Mouse (Mus musculus): ENCODE data around the gene Oas1d. TPM values are rescaled to one million over a fixed set of nuclear protein-coding genes. Genes with fewer than 3 reads are reported as not detected.
"Not testable (repeated sequence)": the region's sequence is repeated elsewhere in the genome, so short reads cannot be mapped to it uniquely, and the experiment has no call there.

Gene Oas1d
- total RNA-seq (2014; fragmentation: Nextera tagmentation) (not detected in 2 replicates), total RNA-seq (2017) (not detected in 2 replicates)

GRCm38 (mm10) chr5:120914204-120914603 lies at the start of gene Oas1d:
Oas1d (plus strand) TSS chr5:120914536.
- ATAC-seq (replicated peaks; ENCODE audit: low FRiP score, low TSS enrichment, poor library complexity, severe bottlenecking): not testable (repeated sequence)

DNA sequence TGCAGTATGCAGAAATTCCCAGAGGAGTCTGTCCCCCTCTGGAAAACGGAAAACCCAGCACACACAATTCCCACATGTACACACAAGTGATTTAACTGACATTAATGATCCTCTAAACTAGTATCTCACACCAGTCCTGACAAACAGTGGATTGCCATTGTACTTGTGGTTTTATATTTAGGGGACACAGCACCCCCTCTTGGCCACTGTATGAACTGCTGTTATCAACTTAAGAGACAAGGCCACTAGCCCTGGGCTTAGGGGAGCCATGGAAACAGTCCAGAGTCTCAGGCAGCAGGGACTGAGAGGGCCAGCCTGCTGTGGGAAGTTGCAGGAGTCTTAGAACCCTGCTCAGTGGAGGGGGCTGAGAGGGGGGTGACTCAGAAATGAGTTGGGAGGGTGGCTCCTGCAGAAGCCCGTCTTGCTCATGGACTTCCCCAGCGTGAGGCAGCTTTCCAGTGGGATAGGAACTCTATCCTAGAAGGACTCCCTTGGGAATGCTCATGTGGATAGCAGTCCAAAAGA lies 48.9 kb upstream of the Oas1d start:
- ATAC-seq (replicated peaks; ENCODE audit: low FRiP score, low TSS enrichment, poor library complexity, severe bottlenecking): peak; percentile 70; the same call in 1 of the 2 replicates

DNA sequence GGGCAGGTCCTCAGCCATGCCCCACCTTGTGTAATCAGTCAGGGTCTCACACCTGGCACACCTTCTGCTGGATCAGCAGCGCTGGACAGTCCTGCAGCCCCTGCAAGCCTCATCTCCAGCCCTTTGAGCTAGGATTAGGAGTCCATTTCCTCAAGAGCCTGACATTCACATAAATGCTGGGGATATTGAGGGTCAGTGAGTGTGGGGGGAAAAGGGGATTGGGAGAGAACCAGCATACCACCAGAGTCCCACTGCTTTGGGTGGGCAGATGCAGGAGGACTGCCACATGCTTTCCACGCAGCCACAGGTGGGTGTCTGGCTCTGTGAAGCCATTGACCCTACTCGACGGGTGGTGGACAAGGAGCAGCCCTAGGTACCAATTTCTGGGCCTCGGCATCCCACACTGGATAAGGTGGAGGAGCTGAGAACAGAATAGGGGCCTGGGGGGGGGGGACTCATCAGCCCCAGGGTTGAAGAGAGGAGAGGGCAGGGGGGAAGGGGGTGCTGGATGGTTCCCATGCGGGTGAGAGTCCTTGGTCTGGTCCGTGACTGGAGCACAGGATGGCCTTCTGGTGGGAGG lies 44.8 kb upstream of the Oas1d start:
- ATAC-seq (replicated peaks; ENCODE audit: low FRiP score, low TSS enrichment, poor library complexity, severe bottlenecking): no peak

- no peak for ATAC-seq (replicated peaks; ENCODE audit: low FRiP score, low TSS enrichment, poor library complexity, severe bottlenecking)
These were observed 44.3 kb upstream of the Oas1d start for GRCm38 (mm10) chr5:120870081-120870480.

DNA sequence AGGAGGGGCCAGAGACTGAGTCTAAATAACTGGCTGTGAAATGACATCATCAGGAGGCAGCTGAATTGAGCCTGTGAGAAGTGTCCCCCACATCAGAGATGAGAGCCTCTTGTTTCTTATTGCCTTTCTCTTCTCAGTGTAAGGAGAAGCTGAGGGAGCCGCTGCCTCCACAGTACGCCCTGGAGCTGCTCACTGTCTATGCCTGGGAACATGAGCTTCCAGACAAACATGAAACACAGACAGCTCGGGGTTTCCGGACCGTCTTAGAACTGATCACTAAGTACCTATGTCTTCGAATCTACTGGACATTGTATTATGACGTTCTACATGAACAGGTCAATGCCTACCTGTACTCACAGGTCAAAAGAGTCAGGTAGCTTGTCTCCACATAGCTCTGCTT lies 43.6 kb upstream of the Oas1d start:
- ATAC-seq (replicated peaks; ENCODE audit: low FRiP score, low TSS enrichment, poor library complexity, severe bottlenecking): no peak

DNA sequence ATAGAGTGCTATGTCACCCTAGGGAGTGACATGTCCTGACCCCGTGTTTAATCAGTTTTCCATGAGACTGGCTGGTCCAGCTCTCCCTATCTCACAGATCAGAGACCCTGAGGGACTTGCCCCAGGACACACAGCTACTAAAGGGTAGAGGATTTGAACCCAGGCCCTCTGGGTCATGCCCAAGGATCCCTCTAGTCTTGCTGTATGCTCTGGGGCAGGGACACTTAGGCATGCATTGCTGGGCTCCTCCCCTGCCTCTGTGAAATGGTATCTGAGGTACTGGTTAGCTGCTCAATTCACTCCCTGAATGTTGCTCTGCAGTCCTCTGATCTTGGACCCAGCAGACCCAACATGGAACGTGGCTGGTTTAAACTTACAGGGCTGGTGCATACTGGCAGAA lies 42.9 kb upstream of the Oas1d start:
- ATAC-seq (replicated peaks; ENCODE audit: low FRiP score, low TSS enrichment, poor library complexity, severe bottlenecking): no peak

DNA sequence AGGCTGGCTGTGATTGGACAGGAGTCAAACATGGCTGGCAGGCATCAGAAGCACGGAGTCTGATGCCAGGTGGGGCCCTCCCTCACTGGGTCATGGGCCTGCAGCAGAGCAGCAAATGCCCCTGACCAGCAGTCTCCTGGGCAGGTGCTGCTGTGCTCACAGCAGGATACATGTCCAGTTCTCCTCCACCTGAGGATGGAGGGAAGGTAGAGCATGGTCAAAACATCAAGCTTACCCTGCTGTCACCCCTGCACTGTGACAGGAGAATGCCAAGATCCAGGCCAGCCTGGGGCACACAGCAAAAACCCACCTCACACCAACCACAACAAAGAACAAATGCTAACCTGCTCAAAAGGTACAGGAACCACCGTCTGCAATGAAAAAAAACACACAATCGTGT lies 37.5 kb upstream of the Oas1d start:
- not testable (repeated sequence) for ATAC-seq (replicated peaks; ENCODE audit: low FRiP score, low TSS enrichment, poor library complexity, severe bottlenecking)

GRCm38 (mm10) chr5:120877407-120877806 lies 36.9 kb upstream of the Oas1d start:
- ATAC-seq (replicated peaks; ENCODE audit: low FRiP score, low TSS enrichment, poor library complexity, severe bottlenecking): not testable (repeated sequence)

- ATAC-seq (replicated peaks; ENCODE audit: low FRiP score, low TSS enrichment, poor library complexity, severe bottlenecking): not testable (repeated sequence)
These were observed 35.5 kb upstream of the Oas1d start for GRCm38 (mm10) chr5:120878803-120879202.

- ATAC-seq (replicated peaks; ENCODE audit: low FRiP score, low TSS enrichment, poor library complexity, severe bottlenecking): not testable (repeated sequence)
These were observed 32.7 kb upstream of the Oas1d start for GRCm38 (mm10) chr5:120881681-120882080.

DNA sequence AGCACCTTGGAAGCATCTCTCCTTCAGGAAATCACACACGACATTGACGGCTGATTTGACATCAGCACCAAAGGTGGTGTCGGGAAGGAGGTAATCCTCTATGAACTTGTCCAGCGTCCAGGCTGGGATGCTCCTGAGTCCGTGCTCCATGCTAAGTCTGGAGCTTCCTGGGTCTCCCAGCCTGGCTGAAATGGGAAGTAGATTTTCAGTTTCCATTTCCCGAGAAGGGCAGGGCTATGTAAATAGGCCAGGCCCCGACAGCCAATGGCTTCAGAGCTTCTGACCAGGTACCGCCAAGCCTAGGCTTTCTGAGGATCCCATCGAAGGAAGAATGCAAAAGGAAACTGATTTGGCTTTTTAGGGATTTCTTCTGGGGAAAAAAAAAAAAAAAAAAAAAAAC lies 26.9 kb upstream of the Oas1d start, which contains the start of gene Oas1g:
Gene Oas1g, minus strand, starts transcription at position 201 of the 400 bp plus-strand sequence.
- 0 out of 2 replicates have a peak, but pooled peaks have one; percentile 41 for ATAC-seq (replicated peaks; ENCODE audit: low FRiP score, low TSS enrichment, poor library complexity, severe bottlenecking)

DNA sequence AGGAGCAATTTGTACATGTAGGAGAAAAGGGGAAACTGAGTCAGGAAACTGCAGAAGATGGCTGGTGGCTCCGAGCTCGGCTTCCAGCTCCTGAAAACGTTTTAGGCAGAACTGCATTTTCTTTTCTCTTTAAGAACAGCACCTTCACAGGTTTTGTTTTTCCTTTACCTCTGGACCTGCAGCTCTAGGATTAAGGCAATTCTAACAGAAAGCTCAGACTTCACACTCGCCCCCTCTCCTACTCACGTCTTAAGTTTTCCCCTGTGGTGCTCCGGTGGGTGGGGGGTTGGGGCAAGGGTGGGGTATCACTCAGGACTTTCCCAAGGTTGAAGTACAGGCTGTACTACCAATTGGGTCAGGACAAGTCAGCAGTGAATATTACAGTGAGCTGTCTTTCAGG lies 26.5 kb upstream of the Oas1d start:
- ATAC-seq (replicated peaks; ENCODE audit: low FRiP score, low TSS enrichment, poor library complexity, severe bottlenecking): no peak

GRCm38 (mm10) chr5:120888294-120888815 lies 26.0 kb upstream of the Oas1d start:
- not testable (repeated sequence) for ATAC-seq (replicated peaks; ENCODE audit: low FRiP score, low TSS enrichment, poor library complexity, severe bottlenecking)

GRCm38 (mm10) chr5:120890026-120890425 lies 24.3 kb upstream of the Oas1d start:
- ATAC-seq (replicated peaks; ENCODE audit: low FRiP score, low TSS enrichment, poor library complexity, severe bottlenecking): no peak

DNA sequence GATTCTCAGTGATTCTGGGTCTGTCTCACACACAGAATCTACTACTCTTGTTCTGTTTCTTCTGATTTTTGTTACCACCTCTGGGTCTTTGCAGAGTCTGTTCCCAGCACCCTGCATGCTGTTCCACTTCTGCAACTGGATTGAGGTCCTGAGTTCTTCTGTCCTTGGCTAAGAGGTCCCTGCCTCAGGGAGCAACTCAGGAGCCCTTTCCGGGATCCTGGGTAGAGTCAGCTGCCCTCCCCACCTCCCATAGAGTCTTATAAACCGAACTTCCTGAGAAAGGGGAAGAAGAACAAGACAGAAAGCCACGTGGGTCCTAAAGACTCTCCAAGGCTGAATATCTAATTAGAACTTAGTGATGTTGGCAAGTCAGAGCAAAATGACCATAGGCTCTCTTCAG lies 23.3 kb upstream of the Oas1d start:
- no peak for ATAC-seq (replicated peaks; ENCODE audit: low FRiP score, low TSS enrichment, poor library complexity, severe bottlenecking)

DNA sequence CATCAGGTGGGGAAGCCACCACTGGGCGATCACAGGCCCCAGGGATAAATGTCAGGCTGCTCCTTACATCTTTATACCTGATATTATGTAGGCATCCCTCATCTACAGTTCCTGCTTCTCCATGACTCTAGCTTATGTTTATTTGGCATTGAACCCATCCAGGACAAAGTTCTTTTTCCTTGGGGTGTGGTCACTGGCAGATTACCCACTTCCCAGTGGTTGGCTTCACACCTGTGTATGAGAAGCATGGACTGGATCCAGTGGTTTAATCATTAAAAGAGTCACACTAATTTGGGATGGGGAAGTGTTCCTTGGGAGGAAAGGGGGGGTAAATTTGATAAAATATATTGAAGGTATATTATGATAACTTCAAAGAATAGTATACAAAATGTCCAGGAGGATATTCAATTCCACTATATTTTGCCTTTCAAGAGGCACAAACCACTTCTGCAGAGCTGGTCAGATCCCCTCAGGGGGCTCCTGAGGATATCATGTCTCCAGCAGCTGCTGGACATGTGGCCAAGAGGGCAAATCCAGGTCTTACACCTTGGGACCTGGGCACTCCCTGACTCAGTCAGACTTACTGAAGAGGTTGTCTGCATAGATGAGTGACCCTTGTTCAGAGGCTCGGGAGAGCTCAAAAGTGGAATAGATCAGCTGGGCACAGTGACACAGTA lies 22.6 kb upstream of the Oas1d start:
- not testable (repeated sequence) for ATAC-seq (replicated peaks; ENCODE audit: low FRiP score, low TSS enrichment, poor library complexity, severe bottlenecking)

DNA sequence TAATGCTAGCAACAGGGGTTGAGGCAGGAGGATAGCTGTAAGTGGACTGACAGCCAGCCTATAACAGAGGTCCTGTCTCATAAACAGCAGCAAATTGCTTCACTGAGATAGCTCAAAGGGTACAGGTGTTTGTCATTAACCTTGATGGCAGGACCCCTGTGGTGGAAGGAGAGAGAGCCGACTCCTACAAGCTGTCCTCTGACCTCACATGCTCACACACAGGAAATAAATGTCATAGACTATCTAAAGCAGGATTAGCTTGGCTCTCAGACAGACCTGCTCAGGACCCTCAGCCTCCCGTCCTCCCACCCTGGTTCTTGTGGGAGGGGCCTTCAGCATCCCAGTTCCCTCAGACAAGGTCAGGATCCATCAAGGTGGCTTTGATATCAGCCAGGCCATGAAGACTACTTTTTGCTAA lies 22.1 kb upstream of the Oas1d start:
- ATAC-seq (replicated peaks; ENCODE audit: low FRiP score, low TSS enrichment, poor library complexity, severe bottlenecking): no peak

DNA sequence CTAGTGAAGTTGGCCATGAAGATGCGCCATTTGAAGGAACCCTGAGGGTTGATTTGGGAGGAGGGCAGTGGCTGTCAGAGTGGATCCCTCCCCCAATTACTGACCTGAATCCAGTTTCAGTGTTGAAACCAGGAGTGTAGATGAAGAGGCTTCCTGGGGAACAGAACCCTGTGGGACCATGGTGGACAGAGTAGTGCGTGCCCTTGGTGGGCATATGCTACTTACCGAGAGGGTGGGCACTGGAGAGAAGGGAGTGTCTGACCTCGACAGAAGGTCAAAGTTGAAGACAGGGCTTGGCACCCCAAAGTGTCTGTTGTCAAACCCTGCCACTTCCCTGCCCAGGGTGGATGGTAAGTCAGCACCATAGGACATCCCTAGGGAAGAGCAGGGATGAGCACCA lies 20.5 kb upstream of the Oas1d start:
- ATAC-seq (replicated peaks; ENCODE audit: low FRiP score, low TSS enrichment, poor library complexity, severe bottlenecking): not testable (repeated sequence)

DNA sequence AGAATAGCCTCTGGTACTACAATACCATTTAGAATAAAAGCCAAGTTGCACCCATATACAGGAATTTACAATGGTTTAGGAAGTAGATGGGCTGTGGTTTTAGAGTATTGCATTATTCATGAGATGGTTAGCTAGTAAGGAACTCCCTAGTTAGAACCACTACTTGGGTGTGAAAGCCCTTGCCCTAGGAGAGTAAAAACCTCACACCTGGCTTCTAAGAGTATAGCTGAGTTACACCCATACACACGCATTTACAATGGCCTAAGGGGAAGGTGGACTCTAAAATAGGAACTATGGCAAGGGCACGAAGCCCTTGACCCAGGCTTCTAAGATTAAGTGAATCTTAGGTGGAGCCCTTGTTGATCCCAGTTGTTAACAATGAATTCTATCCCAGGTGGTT lies 19.6 kb upstream of the Oas1d start:
- ATAC-seq (replicated peaks; ENCODE audit: low FRiP score, low TSS enrichment, poor library complexity, severe bottlenecking): not testable (repeated sequence)

- no peak for ATAC-seq (replicated peaks; ENCODE audit: low FRiP score, low TSS enrichment, poor library complexity, severe bottlenecking)
These were observed 19.0 kb upstream of the Oas1d start for GRCm38 (mm10) chr5:120895231-120895900.

Measured in megakaryocyte-erythroid progenitor cell, adult 5-6 weeks (primary cell).